Mouse (Mus musculus) limb, embryonic 10.5 days (tissue): Measurements from ENCODE around the gene Ppp1r13l. TPM values are rescaled to one million over a fixed set of nuclear protein-coding genes. Genes with fewer than 3 reads are reported as not detected.

Source experiments
- DNase-seq: peaks from one replicate; pipeline ENCODE4 v3.0.0-alpha.2; 2017; ENCODE audit warnings: low spot score
- H3K27ac ChIP-seq: fragments of 300-500 bp; sonication (generic); 2 replicates; pipeline ENCODE4 v1.5.1; 2016; ENCODE audit warnings: mild to moderate bottlenecking
- H3K27me3 ChIP-seq: fragments of 300-500 bp; sonication (generic); 2 replicates; pipeline ENCODE4 v1.6.1; 2016; ENCODE audit warnings: low read depth, mild to moderate bottlenecking; ENCODE audit not compliant: poor library complexity, severe bottlenecking
- H3K36me3 ChIP-seq: fragments of 300-500 bp; sonication (generic); 2 replicates; pipeline ENCODE4 v1.6.1; 2016; ENCODE audit warnings: mild to moderate bottlenecking, moderate library complexity
- H3K4me1 ChIP-seq: fragments of 300-500 bp; sonication (generic); 2 replicates; pipeline ENCODE4 v1.6.1; 2016
- H3K4me3 ChIP-seq: fragments of 300-500 bp; sonication (generic); 2 replicates; pipeline ENCODE4 v1.5.1; 2016; ENCODE audit warnings: mild to moderate bottlenecking, moderate library complexity
- H3K9me3 ChIP-seq: fragments of 300-500 bp; sonication (generic); replicated peaks from 2 replicates; pipeline ENCODE4 v1.6.1; 2016; ENCODE audit warnings: mild to moderate bottlenecking
- WGBS: fragments of 180-500 bp; shearing (Covaris S2); methylation state at CpG from one replicate; pipeline ENCODE4 v1.1.7; 2016; 5-methylcytosine and 5-hydroxymethylcytosine counted together
- polyA plus RNA-seq: library from polyadenylated mRNA; unstranded; fragments of >200 nt; fragmentation: Nextera tagmentation; extraction: Ambion mirVana; gene quantifications from 2 replicates; pipeline ENCODE4 v1.2.1, GENCODE M21; 2016

The Ppp1r13l gene
- polyA plus RNA-seq, 1 experiment from 2014 or later, result 7.0 TPM

DNA sequence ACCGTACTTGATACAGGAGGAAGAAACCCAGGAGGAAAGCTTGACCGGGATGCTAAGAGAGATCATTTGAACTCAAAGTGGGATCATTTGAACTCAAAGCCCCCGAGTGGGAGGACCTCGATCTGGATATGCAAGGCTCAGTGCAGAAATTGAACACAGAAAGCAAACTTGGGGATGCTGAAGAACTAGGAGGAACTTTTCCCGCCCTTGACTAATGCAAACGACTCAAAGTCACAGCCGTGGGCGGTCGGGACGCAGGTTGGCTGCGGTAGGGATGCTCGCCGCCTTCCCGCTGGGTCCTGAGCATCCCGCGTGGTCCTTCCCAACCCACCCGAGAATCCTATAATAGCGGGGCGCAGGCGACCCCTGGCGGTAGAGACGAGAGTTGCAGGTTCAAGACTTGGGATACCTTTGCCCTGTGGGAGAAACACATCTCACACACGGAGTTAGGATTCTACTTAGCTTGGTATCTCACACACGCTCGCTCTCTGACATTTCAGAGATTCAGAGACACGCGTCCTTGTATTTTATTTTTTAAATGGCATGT lies 17.0 kb upstream of the Ppp1r13l start:
- WGBS, result under 1% methylated on average over 27 of the region's 27 CpGs
- Histone ChIP-seq H3K4me3 (peak overlapping the region; percentile 63), H3K36me3 (peaks cover 5% of the 10 kb centered on the region), H3K9me3 (no peaks in the 10 kb centered on the region), H3K4me1 (peaks cover 42% of the 10 kb centered on the region), H3K27me3 (peaks cover 18% of the 10 kb centered on the region), H3K27ac (0 out of 2 replicates have a peak overlapping the region, but pooled peaks have one; percentile 53)
- peak; percentile 91 for DNase-seq

GRCm38 (mm10) chr7:19343210-19343808 lies 16.2 kb upstream of the Ppp1r13l start:
- peak overlapping the region; percentile 63 for H3K4me3 ChIP-seq

DNA sequence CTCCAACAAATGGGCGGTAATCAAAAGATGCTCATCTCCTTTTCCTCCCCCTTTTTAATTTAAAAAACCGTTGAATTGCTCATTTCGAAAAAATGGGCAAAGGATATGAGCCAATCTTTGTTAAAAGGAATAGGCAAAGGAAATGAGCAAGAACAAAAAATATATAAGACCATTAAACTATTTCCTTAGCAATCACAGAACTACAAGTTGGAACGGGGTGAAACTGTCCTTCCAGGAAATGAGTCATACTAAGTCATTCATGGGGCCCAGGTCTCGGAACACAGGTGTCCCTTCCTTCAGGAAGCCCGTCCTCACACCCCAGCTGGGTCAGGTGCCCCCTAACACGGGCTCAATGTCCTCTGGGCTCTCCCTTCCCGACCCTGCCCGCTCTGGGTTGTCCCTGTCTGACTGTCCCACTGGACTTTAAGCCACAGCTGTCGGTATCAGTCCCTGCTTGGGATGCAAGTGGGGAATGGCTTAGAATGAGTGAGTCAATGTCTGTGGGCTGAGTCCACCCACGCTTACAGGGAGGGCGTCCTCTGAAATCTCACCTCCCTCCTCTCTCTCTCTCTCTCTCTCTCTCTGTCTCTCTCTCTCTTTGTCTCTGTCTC lies 15.2 kb upstream of the Ppp1r13l start, which contains the start of gene Ercc1:
TSS of gene Ercc1 (plus strand) at position 542 of the 611 bp plus-strand sequence.
- Histone ChIP-seq H3K9me3 (no peaks in the 10 kb centered on the region), H3K27me3 (peaks cover 18% of the 10 kb centered on the region), H3K27ac (peak within 1 kb of the TSS; percentile 93), H3K4me1 (peaks cover 42% of the 10 kb centered on the region), H3K36me3 (peaks cover 23% of the 10 kb centered on the region), H3K4me3 (peak within 1 kb of the TSS; percentile 65)
- 31% methylated on average over 12 of the region's 12 CpGs for WGBS
- no peak for DNase-seq

More at GRCm38 (mm10) chr7:19343210-19343808, 16.2 kb upstream of the Ppp1r13l start:
- peaks cover 18% of the 10 kb centered on the region for H3K27me3 ChIP-seq
- no peak overlapping the region for H3K27ac ChIP-seq
- 3% methylated on average over 11 of the region's 11 CpGs for WGBS
- no peaks in the 10 kb centered on the region for H3K9me3 ChIP-seq
- peaks cover 13% of the 10 kb centered on the region for H3K36me3 ChIP-seq
- DNase-seq, result peak; percentile 81
- H3K4me1 ChIP-seq, result peaks cover 42% of the 10 kb centered on the region

GRCm38 (mm10) chr7:19344938-19345471 lies 14.5 kb upstream of the Ppp1r13l start:
- DNase-seq, result peak; percentile 98
- peaks cover 30% of the 10 kb centered on the region for H3K36me3 ChIP-seq
- peaks cover 18% of the 10 kb centered on the region for H3K27me3 ChIP-seq
- WGBS, result under 1% methylated on average over 31 of the region's 31 CpGs
- peak overlapping the region; percentile 93 for H3K27ac ChIP-seq
- peak overlapping the region; percentile 65 for H3K4me3 ChIP-seq
- H3K4me1 ChIP-seq, result peaks cover 42% of the 10 kb centered on the region
- H3K9me3 ChIP-seq, result no peaks in the 10 kb centered on the region

DNA sequence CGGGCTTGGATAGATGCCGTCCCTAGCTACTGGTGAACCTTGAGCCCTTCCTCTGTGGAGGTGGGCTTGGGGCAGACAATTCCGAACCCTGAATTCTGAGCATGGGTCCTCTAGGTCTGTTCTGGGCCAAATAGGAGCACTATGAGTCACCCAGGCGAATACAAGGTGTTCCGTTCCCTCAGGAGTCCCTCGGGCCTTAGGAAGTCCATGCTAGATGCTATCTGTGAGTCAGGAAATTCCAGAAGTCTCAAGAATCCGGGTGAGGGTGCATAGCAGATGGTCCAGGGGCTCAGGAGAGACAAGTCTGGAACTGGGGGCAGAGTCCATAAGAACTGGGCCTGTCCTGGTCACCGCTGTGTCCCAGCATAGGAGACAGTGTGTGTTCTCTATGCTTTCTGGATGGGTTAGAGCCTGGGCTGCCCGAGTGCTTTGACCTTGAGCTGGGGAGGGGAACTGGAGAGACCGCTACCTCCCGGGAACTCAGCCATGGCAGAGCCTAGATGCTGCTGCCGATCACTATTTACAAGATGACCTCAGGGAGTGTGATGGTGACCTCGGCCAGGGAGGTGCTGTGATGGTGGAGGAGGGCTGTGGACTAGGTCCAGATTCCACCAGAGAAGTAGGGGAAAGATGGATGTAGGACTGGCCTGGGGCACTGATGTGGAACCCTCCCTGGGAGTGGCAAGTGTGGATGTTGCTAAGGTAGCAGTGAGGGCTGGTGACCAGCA lies 10.2 kb upstream of the Ppp1r13l start:
- Histone ChIP-seq H3K4me1 (peaks cover 15% of the 10 kb centered on the region), H3K27ac (no peak overlapping the region), H3K9me3 (no peaks in the 10 kb centered on the region), H3K27me3 (no peaks in the 10 kb centered on the region), H3K4me3 (no peak overlapping the region), H3K36me3 (peaks cover 71% of the 10 kb centered on the region)
- DNase-seq, result no peak
- WGBS, result 88% methylated on average over 13 of the region's 13 CpGs

DNA sequence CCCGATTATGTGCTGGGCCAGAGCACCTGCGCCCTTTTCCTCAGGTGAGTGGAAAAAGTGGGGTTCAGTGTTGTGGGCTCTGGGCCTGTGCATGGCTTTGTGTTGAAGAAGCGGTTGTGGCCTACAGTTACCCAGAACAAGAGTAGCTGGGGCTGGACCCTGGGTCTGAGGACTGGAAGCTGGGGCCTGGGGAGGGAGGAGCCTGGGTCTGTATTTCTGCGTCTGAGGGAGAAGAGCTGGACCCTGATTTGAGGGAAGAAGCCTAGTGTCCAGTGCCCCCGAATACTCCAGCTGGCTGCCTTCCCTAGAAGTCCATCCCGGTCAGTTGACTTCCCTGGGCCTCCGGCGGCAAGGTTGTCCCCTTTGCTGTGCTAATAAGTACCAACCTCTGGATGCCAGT lies 9.3 kb upstream of the Ppp1r13l start:
- no peak for DNase-seq
- whole genome bisulfite sequencing, result 95% methylated on average over 8 of the region's 8 CpGs
- no peaks in the 10 kb centered on the region for H3K9me3 ChIP-seq
- peaks cover 80% of the 10 kb centered on the region for H3K36me3 ChIP-seq
- no peak overlapping the region for H3K4me3 ChIP-seq
- peaks cover 10% of the 10 kb centered on the region for H3K4me1 ChIP-seq
- H3K27ac ChIP-seq, result no peak overlapping the region
- H3K27me3 ChIP-seq, result no peaks in the 10 kb centered on the region

- Histone ChIP-seq H3K9me3 (no peaks in the 10 kb centered on the region), H3K36me3 (peaks cover 80% of the 10 kb centered on the region), H3K27ac (no peak overlapping the region), H3K4me1 (peaks cover 13% of the 10 kb centered on the region), H3K27me3 (no peaks in the 10 kb centered on the region), H3K4me3 (no peak overlapping the region)
- WGBS, result 92% methylated on average over 5 of the region's 5 CpGs
- DNase-seq, result no peak
Observed at GRCm38 (mm10) chr7:19354991-19355390, 4.6 kb upstream of the Ppp1r13l start.

GRCm38 (mm10) chr7:19356311-19356710 lies 3.2 kb upstream of the Ppp1r13l start:
- H3K36me3 ChIP-seq, result peaks cover 68% of the 10 kb centered on the region
- DNase-seq, result no peak
- 75% methylated on average over 10 of the region's 10 CpGs for WGBS
- H3K4me3 ChIP-seq, result no peak overlapping the region
- no peaks in the 10 kb centered on the region for H3K9me3 ChIP-seq
- H3K27me3 ChIP-seq, result no peaks in the 10 kb centered on the region
- no peak overlapping the region for H3K27ac ChIP-seq
- peaks cover 26% of the 10 kb centered on the region for H3K4me1 ChIP-seq

GRCm38 (mm10) chr7:19357381-19358375 lies 1.9 kb upstream of the Ppp1r13l start:
- Histone ChIP-seq H3K4me3 (peak overlapping the region; percentile 87), H3K27ac (no peak overlapping the region), H3K4me1 (peaks cover 37% of the 10 kb centered on the region), H3K9me3 (no peaks in the 10 kb centered on the region), H3K36me3 (peaks cover 55% of the 10 kb centered on the region), H3K27me3 (peaks cover 7% of the 10 kb centered on the region)
- 95% methylated on average over 25 of the region's 25 CpGs for WGBS
- no peak for DNase-seq

DNA sequence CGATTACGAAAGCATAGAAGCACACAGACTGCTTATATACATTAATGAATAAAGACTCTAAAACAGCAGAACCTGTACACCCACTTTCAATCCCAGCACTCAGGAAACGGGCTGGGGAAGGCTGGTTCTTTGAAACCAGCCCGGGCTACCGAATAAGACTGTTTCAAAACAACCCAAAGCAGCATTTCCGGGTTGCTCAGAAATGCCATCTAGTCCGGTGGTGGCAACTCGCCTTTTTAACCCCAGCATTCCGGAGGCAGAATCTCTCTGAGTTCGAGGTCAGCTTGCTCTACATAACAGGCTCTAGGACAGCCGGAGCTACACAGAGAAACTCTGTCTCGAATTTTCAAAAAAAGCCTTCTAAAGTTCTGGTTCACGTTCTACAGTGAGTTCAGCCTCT lies 915 bp upstream of the Ppp1r13l start:
- DNase-seq, result no peak
- peak overlapping the region; percentile 90 for H3K27ac ChIP-seq
- peaks cover 17% of the 10 kb centered on the region for H3K27me3 ChIP-seq
- peaks cover 45% of the 10 kb centered on the region for H3K36me3 ChIP-seq
- WGBS, result 23% methylated on average over 13 of the region's 13 CpGs
- H3K4me3 ChIP-seq, result peak overlapping the region; percentile 87
- H3K4me1 ChIP-seq, result peaks cover 37% of the 10 kb centered on the region
- no peaks in the 10 kb centered on the region for H3K9me3 ChIP-seq

DNA sequence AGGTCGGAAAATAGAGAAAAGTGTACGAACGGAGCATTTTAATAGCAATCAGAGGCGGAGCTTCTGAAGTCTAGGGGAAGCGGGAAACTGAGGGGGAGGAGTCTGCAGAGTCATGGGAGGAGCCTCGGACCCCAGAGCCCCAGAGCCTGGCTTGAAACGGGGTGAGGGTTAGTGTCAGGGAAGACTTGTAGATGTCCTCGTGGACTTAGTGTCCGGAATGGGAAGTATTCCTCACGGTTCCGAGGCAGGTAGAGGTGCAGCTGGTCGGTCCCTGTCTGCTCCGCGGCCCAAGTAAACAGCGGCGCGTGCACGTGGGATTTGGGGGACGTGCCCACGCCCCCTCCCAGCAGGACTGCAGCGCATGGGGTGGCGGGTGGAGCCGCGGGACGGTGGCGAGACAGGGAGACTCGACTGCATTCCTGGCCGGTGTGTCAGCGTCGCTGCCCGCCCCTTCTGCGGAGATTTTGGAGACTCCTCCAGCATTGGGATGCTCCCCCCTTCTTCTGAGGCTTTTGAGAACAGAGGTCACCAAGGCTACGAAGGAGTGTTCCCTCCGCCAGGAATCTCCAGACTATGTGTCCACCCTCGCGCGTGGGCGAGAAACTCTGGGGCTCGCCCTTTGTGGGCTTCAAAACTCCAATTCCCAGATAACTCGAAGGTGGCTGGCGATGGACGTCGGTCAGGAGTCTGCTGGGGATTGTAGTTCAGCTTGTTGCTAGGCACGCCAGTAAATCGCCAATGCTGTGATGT lies 518 bp downstream of the Ppp1r13l start:
- Histone ChIP-seq H3K27me3 (peaks cover 26% of the 10 kb centered on the region), H3K36me3 (peaks cover 31% of the 10 kb centered on the region), H3K27ac (peak overlapping the region; percentile 90), H3K4me1 (peaks cover 37% of the 10 kb centered on the region), H3K9me3 (no peaks in the 10 kb centered on the region), H3K4me3 (peak overlapping the region; percentile 87)
- under 1% methylated on average over 45 of the region's 45 CpGs for WGBS
- DNase-seq, result peak; percentile 80
